20 mouse cellular contexts compared by ENCODE assay signal in the genomic region with DNA sequence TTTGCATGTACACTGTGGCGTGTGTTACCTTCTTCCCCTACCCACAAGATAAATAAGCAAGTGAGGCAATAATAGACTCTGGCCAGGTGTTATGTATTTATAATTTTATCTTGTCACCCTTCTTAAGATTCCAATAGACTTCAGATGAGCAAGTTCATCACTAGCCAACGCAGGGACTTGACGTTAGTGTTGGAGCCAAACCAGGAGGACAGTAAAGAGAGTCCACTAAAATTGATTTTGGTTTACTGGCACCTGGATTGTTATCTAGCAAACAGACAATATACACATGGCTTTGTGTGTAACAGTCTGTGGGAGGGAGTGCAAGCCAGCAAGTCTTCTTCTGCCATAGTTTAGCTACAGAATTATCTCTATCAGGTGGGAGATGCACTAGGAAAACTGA.
DNase-seq lines count a peak whose midpoint lies in the region; ATAC-seq lines count a peak whose summit lies in the region.
"Had no signal": no experiment of that assay in that cellular context is flagged by ENCODE, and none has a peak within 500 bp of the region (broad histone marks: within the 10 kb centered on the region; RNA-seq: fewer than 3 reads in every experiment).

No protein-coding gene starts in this region.

- no peak overlapping the region for H3K4me2 ChIP-seq in midbrain, embryonic 11.5 days
- no peak overlapping the region for H3K4me2 ChIP-seq in midbrain, embryonic 13.5 days (replicated peaks)

- H3K27me3 ChIP-seq in midbrain, embryonic 11.5 days (ENCODE audit: control insufficient read depth, insufficient read depth, low read length): peaks cover 7% of the 10 kb centered on the region; the same call in 1 of the 2 replicates
- peaks cover 9% of the 10 kb centered on the region; the same call in 1 of the 2 replicates for H3K27me3 ChIP-seq in midbrain, embryonic 13.5 days
- H3K27me3 ChIP-seq: CH12.LX, Patski had no signal

- H3K9ac ChIP-seq in midbrain, embryonic 11.5 days (ENCODE audit: low read length): no peak overlapping the region
- H3K9ac ChIP-seq in midbrain, embryonic 13.5 days (replicated peaks): no peak overlapping the region

- H3K36me3 ChIP-seq in midbrain, embryonic 11.5 days (ENCODE audit: control insufficient read depth, insufficient read depth, low read length): no peaks in the 10 kb centered on the region
- no peaks in the 10 kb centered on the region for H3K36me3 ChIP-seq in midbrain, embryonic 13.5 days
- H3K36me3 ChIP-seq: G1E had no signal

- no peak overlapping the region for H3K27ac ChIP-seq in midbrain, embryonic 11.5 days (ENCODE audit: low read depth, low read length)
- no peak overlapping the region for H3K27ac ChIP-seq in midbrain, embryonic 13.5 days

- no peaks in the 10 kb centered on the region for H3K9me3 ChIP-seq in midbrain, embryonic 11.5 days (ENCODE audit: control insufficient read depth, low read length)
- H3K9me3 ChIP-seq in midbrain, embryonic 13.5 days: no peaks in the 10 kb centered on the region

- 95% methylated on average over 3 of the region's 3 CpGs for WGBS in midbrain, embryonic 11.5 days
- WGBS in midbrain, embryonic 13.5 days: 91% methylated on average over 3 of the region's 3 CpGs

- DNase-seq in midbrain, embryonic 11.5 days (ENCODE audit: low spot score, missing footprints): peak; percentile 76
- DNase-seq in A20 (ENCODE audit: low read depth, low spot score): peak; percentile 58
- no peak for DNase-seq in layer of hippocampus, adult 18-20 months (ENCODE audit: low spot score in 2 of 2)
- DNase-seq: adrenal gland, adult 2 months; adrenal gland, adult 8-10 months; adrenal gland, postnatal 10 days; adrenal gland, postnatal 14 days; adrenal gland, postnatal 25 days; adrenal gland, postnatal 36 days; B cell, adult 2 months; cerebellum, adult 11 months; cerebellum, adult 11-12 months; cerebellum, adult 18-20 months; cerebellum, adult 2 months had no signal

- H3K4me3 ChIP-seq in midbrain, embryonic 11.5 days (ENCODE audit: low read depth, low read length): no peak overlapping the region
- H3K4me3 ChIP-seq in midbrain, embryonic 13.5 days (replicated peaks): no peak overlapping the region

- peaks cover 3% of the 10 kb centered on the region; the same call in 1 of the 2 replicates for H3K4me1 ChIP-seq in midbrain, embryonic 11.5 days (ENCODE audit: control insufficient read depth, insufficient read depth, low read length)
- H3K4me1 ChIP-seq in midbrain, embryonic 13.5 days (replicated peaks): peaks cover 13% of the 10 kb centered on the region

- no peak for ATAC-seq in midbrain, embryonic 11.5 days (ENCODE audit: low FRiP score)
- no peak for ATAC-seq in midbrain, embryonic 13.5 days
- ATAC-seq: activated CD4-positive, CD25-positive, alpha-beta regulatory T cell, adult 4 months; CD4-positive, CD25-positive, alpha-beta regulatory T cell, adult 4 months; Patski had no signal

Comparison
In these comparisons a context has a peak if more than half of its experiments do, and no peak if none do; other contexts are left out.
1. DNase-seq: peak in midbrain, embryonic 11.5 days (single experiment) and A20 (single experiment); none in layer of hippocampus, adult 18-20 months (0 of 2).